Mouse (Mus musculus) olfactory bulb, adult 2 months (tissue): Measurements from ENCODE around the gene Pgc.

Experiments
- CTCF ChIP-seq: fragments of 200-500 bp; IDR thresholded peaks from 2 replicates; pipeline ENCODE4 v1.5.1; 2012; ENCODE audit warnings: low read depth, mild to moderate bottlenecking, low read length, moderate library complexity; ENCODE audit not compliant: insufficient read depth
- POLR2A ChIP-seq: fragments of 200-500 bp; IDR thresholded peaks from 2 replicates; pipeline ENCODE4 v1.6.1; 2012; ENCODE audit warnings: mild to moderate bottlenecking, low read depth, low read length, moderate library complexity; ENCODE audit not compliant: insufficient read depth

DNA sequence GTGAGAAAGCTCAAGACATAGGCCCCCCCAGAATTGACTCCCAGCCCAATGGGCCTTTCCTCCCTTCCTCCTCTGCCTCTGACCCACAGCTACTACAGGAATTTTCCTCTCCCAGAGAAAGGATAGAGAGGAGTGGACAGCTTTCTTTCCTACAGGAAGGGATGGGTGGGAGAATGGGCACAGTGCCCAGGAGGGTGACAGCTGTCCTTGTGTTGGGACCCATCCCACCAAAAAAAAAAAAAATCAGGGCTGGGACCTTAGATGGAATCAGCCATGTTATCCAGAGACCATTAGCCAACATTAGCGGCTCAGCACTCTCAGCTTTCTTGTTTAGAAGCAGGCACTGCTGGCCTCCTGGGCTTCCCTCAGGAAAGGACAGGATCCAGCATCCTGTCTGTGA is 20.4 kb upstream of the Pgc start:
- TF ChIP-seq POLR2A (no peak), CTCF (no peak)
